Mouse (Mus musculus) lung, postnatal 0 days (tissue): ENCODE data around the gene Ccdc33. TPM values are rescaled to one million over a fixed set of nuclear protein-coding genes. Genes with fewer than 3 reads are reported as not detected.

Source experiments
- ATAC-seq: fragments of 200-750 bp; cut with Nextera tagmentation; 2 replicates; pipeline ENCODE4 v1.8.0; 2017; ENCODE audit warnings: moderate library complexity
- DNase-seq: peaks from one replicate; pipeline ENCODE4 v3.0.0-alpha.2; 2016; ENCODE audit warnings: low spot score
- H3K27ac ChIP-seq: fragments of 300-500 bp; sonication (generic); 2 replicates; pipeline ENCODE4 v1.5.1; 2014; ENCODE audit warnings: antibody characterized with exemption, mild to moderate bottlenecking, low read length, mixed read lengths
- H3K27me3 ChIP-seq: fragments of 300-500 bp; sonication (generic); replicated peaks from 2 replicates; pipeline ENCODE4 v1.6.1; 2014; ENCODE audit warnings: low read length, mixed read lengths; ENCODE audit not compliant: insufficient read depth
- H3K36me3 ChIP-seq: fragments of 300-500 bp; sonication (generic); 2 replicates; pipeline ENCODE4 v1.6.1; 2014; ENCODE audit warnings: low read length, mixed read lengths; ENCODE audit not compliant: insufficient read depth
- H3K4me1 ChIP-seq: fragments of 300-500 bp; sonication (generic); 2 replicates; pipeline ENCODE4 v1.6.1; 2014; ENCODE audit warnings: antibody characterized with exemption, low read depth, low read length, mixed read lengths; ENCODE audit not compliant: insufficient read depth
- H3K4me2 ChIP-seq: fragments of 300-500 bp; sonication (generic); replicated peaks from 2 replicates; pipeline ENCODE4 v1.6.1; 2014; ENCODE audit warnings: low read depth, mild to moderate bottlenecking, low read length, moderate library complexity, mixed read lengths
- H3K4me3 ChIP-seq: fragments of 300-500 bp; sonication (generic); 2 replicates; pipeline ENCODE4 v1.5.1; 2014; ENCODE audit warnings: low read depth, low read length
- H3K9ac ChIP-seq: fragments of 300-500 bp; sonication (generic); replicated peaks from 2 replicates; pipeline ENCODE4 v1.6.1; 2014; ENCODE audit warnings: low read depth, mild to moderate bottlenecking
- H3K9me3 ChIP-seq: fragments of 300-500 bp; sonication (generic); 2 replicates; pipeline ENCODE4 v1.6.1; 2016; ENCODE audit warnings: low read length, mixed read lengths
- CTCF ChIP-seq: IDR thresholded peaks from 2 replicates; pipeline ENCODE4 v1.5.1; 2016; ENCODE audit warnings: antibody characterized with exemption, mild to moderate bottlenecking
- EP300 ChIP-seq: IDR thresholded peaks from 2 replicates; pipeline ENCODE4 v1.6.1; 2016; ENCODE audit warnings: antibody characterized with exemption, mild to moderate bottlenecking, control low read depth
- WGBS: fragments of 180-500 bp; shearing (Covaris S2); extraction: QIAGEN DNeasy Blood & Tissue Kit; methylation state at CpG from one replicate; pipeline ENCODE4 v1.1.7; 2014; 5-methylcytosine and 5-hydroxymethylcytosine counted together
- polyA plus RNA-seq: library from polyadenylated mRNA; unstranded; fragments of >200 nt; fragmentation: Nextera tagmentation; extraction: Ambion mirVana; gene quantifications from 2 replicates; pipeline ENCODE4 v1.2.1, GENCODE M21; 2015

Ccdc33 gene
- polyA plus RNA-seq, 1 experiment from 2014 or later, result 3.0 TPM

GRCm38 (mm10) chr9:58049186-58049585 is 69.4 kb downstream of the Ccdc33 start:
- H3K9me3 ChIP-seq, result no peaks in the 10 kb centered on the region
- no peaks in the 10 kb centered on the region for H3K27me3 ChIP-seq
- no peak overlapping the region for H3K4me2 ChIP-seq

GRCm38 (mm10) chr9:58048621-58049020 is 70.0 kb downstream of the Ccdc33 start:
- DNase-seq (no peak), ATAC-seq (no peak)
- Histone ChIP-seq H3K36me3 (no peaks in the 10 kb centered on the region), H3K4me2 (no peak overlapping the region), H3K27me3 (no peaks in the 10 kb centered on the region), H3K9me3 (no peaks in the 10 kb centered on the region), H3K4me1 (0 out of 2 replicates have a peak, but pooled peaks cover 3% of the 10 kb centered on the region), H3K27ac (no peak overlapping the region), H3K4me3 (no peak overlapping the region), H3K9ac (no peak overlapping the region)
- 13% methylated on average over 6 of the region's 6 CpGs for WGBS
- TF ChIP-seq CTCF, result no peak
- no peak for TF ChIP-seq EP300

More at GRCm38 (mm10) chr9:58049186-58049585, 69.4 kb downstream of the Ccdc33 start:
- H3K4me1 ChIP-seq, result 0 out of 2 replicates have a peak, but pooled peaks cover 3% of the 10 kb centered on the region
- no peak overlapping the region for H3K27ac ChIP-seq
- DNase-seq (no peak), ATAC-seq (no peak)
- 64% methylated on average over 6 of the region's 6 CpGs for WGBS
- no peak overlapping the region for H3K4me3 ChIP-seq
- TF ChIP-seq CTCF (no peak), EP300 (no peak)
- no peak overlapping the region for H3K9ac ChIP-seq
- H3K36me3 ChIP-seq, result no peaks in the 10 kb centered on the region

GRCm38 (mm10) chr9:58047061-58047460 is 71.6 kb downstream of the Ccdc33 start:
- Histone ChIP-seq H3K9me3 (no peaks in the 10 kb centered on the region), H3K36me3 (no peaks in the 10 kb centered on the region), H3K27me3 (no peaks in the 10 kb centered on the region), H3K9ac (no peak overlapping the region), H3K4me1 (0 out of 2 replicates have a peak, but pooled peaks cover 3% of the 10 kb centered on the region), H3K27ac (no peak overlapping the region), H3K4me2 (no peak overlapping the region), H3K4me3 (no peak overlapping the region)
- TF ChIP-seq EP300 (peak; percentile 60), CTCF (no peak)
- ATAC-seq (peak; percentile 63), DNase-seq (no peak)
- WGBS, result 51% methylated on average over 10 of the region's 10 CpGs

GRCm38 (mm10) chr9:58045646-58046045 is 73.0 kb downstream of the Ccdc33 start:
- H3K27me3 ChIP-seq, result no peaks in the 10 kb centered on the region
- no peak for ATAC-seq
- H3K27ac ChIP-seq, result no peak overlapping the region
- 0 out of 2 replicates have a peak, but pooled peaks cover 3% of the 10 kb centered on the region for H3K4me1 ChIP-seq
- no peaks in the 10 kb centered on the region for H3K36me3 ChIP-seq
- no peak overlapping the region for H3K9ac ChIP-seq
- WGBS, result 43% methylated on average over 4 of the region's 4 CpGs
- H3K4me2 ChIP-seq, result no peak overlapping the region
- no peak overlapping the region for H3K4me3 ChIP-seq
- TF ChIP-seq EP300 (no peak), CTCF (no peak)
- H3K9me3 ChIP-seq, result no peaks in the 10 kb centered on the region
- no peak for DNase-seq

- Histone ChIP-seq H3K4me1 (0 out of 2 replicates have a peak, but pooled peaks cover 3% of the 10 kb centered on the region), H3K4me2 (no peak overlapping the region), H3K4me3 (no peak overlapping the region), H3K27me3 (no peaks in the 10 kb centered on the region), H3K9ac (no peak overlapping the region), H3K9me3 (no peaks in the 10 kb centered on the region), H3K27ac (no peak overlapping the region), H3K36me3 (no peaks in the 10 kb centered on the region)
- ATAC-seq (no peak), DNase-seq (no peak)
- 39% methylated on average over 10 of the region's 10 CpGs for WGBS
- no peak for TF ChIP-seq CTCF
- no peak for TF ChIP-seq EP300
Measured at GRCm38 (mm10) chr9:58044828-58045227, 73.8 kb downstream of the Ccdc33 start.

GRCm38 (mm10) chr9:58043496-58044017 is 75.1 kb downstream of the Ccdc33 start:
- Histone ChIP-seq H3K4me3 (no peak overlapping the region), H3K27me3 (no peaks in the 10 kb centered on the region), H3K36me3 (no peaks in the 10 kb centered on the region), H3K4me2 (no peak overlapping the region), H3K9me3 (no peaks in the 10 kb centered on the region), H3K27ac (no peak overlapping the region), H3K4me1 (0 out of 2 replicates have a peak, but pooled peaks cover 3% of the 10 kb centered on the region), H3K9ac (no peak overlapping the region)
- 78% methylated on average over 10 of the region's 10 CpGs for whole genome bisulfite sequencing
- DNase-seq (no peak), ATAC-seq (no peak)
- TF ChIP-seq EP300 (no peak), CTCF (no peak)
